12 mouse cellular contexts compared by ENCODE assay signal in genomic region chr6:134994031-134994651, GRCm38 (mm10). TPM values are rescaled to one million over a fixed set of nuclear protein-coding genes. Genes with fewer than 3 reads are reported as not detected.
A peak's percentile ranks its signal among the peaks of the same experiment; 100 is the strongest.
DNase-seq lines count a peak whose midpoint lies in the region; ATAC-seq lines count a peak whose summit lies in the region.
"Had no signal": no experiment of that assay in that cellular context is flagged by ENCODE, and none has a peak within 500 bp of the region (broad histone marks: within the 10 kb centered on the region; RNA-seq: fewer than 3 reads in every experiment).

No protein-coding gene starts in this region.

- H3K27me3 ChIP-seq in liver, embryonic 11.5 days (replicated peaks; ENCODE audit: control insufficient read depth, insufficient read depth, low read length): no peaks in the 10 kb centered on the region
- H3K27me3 ChIP-seq: embryonic facial prominence, embryonic 12.5 days had no signal

- no peaks in the 10 kb centered on the region for H3K9me3 ChIP-seq in liver, embryonic 11.5 days (ENCODE audit: control insufficient read depth, low read length)
- H3K9me3 ChIP-seq: embryonic facial prominence, embryonic 12.5 days had no signal

- ATAC-seq in liver, embryonic 11.5 days (replicated peaks; ENCODE audit: low FRiP score): no peak

- no peaks in the 10 kb centered on the region for H3K36me3 ChIP-seq in liver, embryonic 11.5 days (ENCODE audit: control insufficient read depth, insufficient read depth, low read length)
- H3K36me3 ChIP-seq: embryonic facial prominence, embryonic 12.5 days had no signal

- 67% methylated on average over 12 of the region's 12 CpGs for WGBS in liver, embryonic 11.5 days

- no peaks in the 10 kb centered on the region for H3K4me1 ChIP-seq in liver, embryonic 11.5 days (replicated peaks; ENCODE audit: control insufficient read depth, insufficient read depth, low read length)
- H3K4me1 ChIP-seq: embryonic facial prominence, embryonic 12.5 days had no signal

- no peak overlapping the region for H3K4me2 ChIP-seq in liver, embryonic 11.5 days
- H3K4me2 ChIP-seq: embryonic facial prominence, embryonic 12.5 days had no signal

- no peak overlapping the region for H3K9ac ChIP-seq in liver, embryonic 11.5 days (ENCODE audit: low read depth, low read length)
- H3K9ac ChIP-seq: embryonic facial prominence, embryonic 12.5 days; liver, embryonic 14.5 days had no signal

- H3K27ac ChIP-seq in liver, embryonic 11.5 days (ENCODE audit: low read depth, low read length): no peak overlapping the region
- H3K27ac ChIP-seq: embryonic facial prominence, embryonic 12.5 days; liver, embryonic 14.5 days had no signal

- intact Hi-C loops in left cerebral cortex, postnatal 14 days (cut with DNase I): no loop called here

- DNase-seq in 3T3-L1 (ENCODE audit: low read depth, low spot score) (peak; percentile 43), 416B (ENCODE audit: low read depth) (peak; percentile 88), MN1 (ENCODE audit: low spot score) (no peak)
- peak; percentile 64 to 65 for DNase-seq in frontal cortex, postnatal 36 days (ENCODE audit: low spot score in 2 of 2)
- peak; percentile 71 to 93 for DNase-seq in left cerebral cortex, postnatal 14 days (ENCODE audit: low spot score in 2 of 2)
- no peak for DNase-seq in ovary, adult 18-20 months (ENCODE audit: low spot score)
- no peak for DNase-seq in liver, embryonic 11.5 days (ENCODE audit: low spot score)
- DNase-seq: heart, adult 18-20 months; kidney, adult 11 months; thymus, postnatal 4 days had no signal

- no peak overlapping the region for H3K4me3 ChIP-seq in liver, embryonic 11.5 days (ENCODE audit: low read depth, low read length)
- H3K4me3 ChIP-seq: embryonic facial prominence, embryonic 12.5 days had no signal

RNA-seq across cellular contexts. Expression of gene Apold1, which starts 12.6 kb away (rescaled TPM):
- total RNA-seq in left cerebral cortex, postnatal 14 days (2021): 1 to 10 TPM; 5.1 to 7.2 TPM
- polyA plus RNA-seq in liver, embryonic 11.5 days (2014; fragmentation: Nextera tagmentation; extraction: Ambion mirVana): 2.5 and 2.6 TPM in 2 replicates

RNA-seq across cellular contexts. Expression of gene Ddx47, which starts 17.3 kb away (rescaled TPM):
- 10 to 100 TPM; 56.1 to 56.8 TPM for total RNA-seq in left cerebral cortex, postnatal 14 days (2021)
- polyA plus RNA-seq in liver, embryonic 11.5 days (2014; fragmentation: Nextera tagmentation; extraction: Ambion mirVana): 134 and 142 TPM in 2 replicates

Comparison
In these comparisons a context has a peak if more than half of its experiments do, and no peak if none do; other contexts are left out.
1. DNase-seq: peak in 3T3-L1 (single experiment), 416B (single experiment), frontal cortex, postnatal 36 days (2 of 2) and left cerebral cortex, postnatal 14 days (2 of 2); none in ovary, adult 18-20 months (single experiment), liver, embryonic 11.5 days (single experiment) and MN1 (single experiment).